Mouse (Mus musculus) intestine, embryonic 15.5 days (tissue): ENCODE results near the gene Gm14288. TPM values are rescaled to one million over a fixed set of nuclear protein-coding genes. Genes with fewer than 3 reads are reported as not detected.
"Not testable (repeated sequence)": the region's sequence is repeated elsewhere in the genome, so short reads cannot be mapped to it uniquely, and the experiment has no call there.

ENCODE experiments used
- ATAC-seq: fragments of 200-750 bp; cut with Nextera tagmentation; 2 replicates; pipeline ENCODE4 v1.8.0; 2017; ENCODE audit warnings: moderate TSS enrichment, moderate library complexity
- H3K27ac ChIP-seq: fragments of 300-500 bp; sonication (generic); 2 replicates; pipeline ENCODE4 v1.5.1; 2015; ENCODE audit warnings: mild to moderate bottlenecking, inconsistent platforms
- H3K27me3 ChIP-seq: fragments of 300-500 bp; sonication (generic); replicated peaks from 2 replicates; pipeline ENCODE4 v1.6.1; 2015; ENCODE audit warnings: inconsistent platforms
- H3K36me3 ChIP-seq: fragments of 300-500 bp; sonication (generic); 2 replicates; pipeline ENCODE4 v1.6.1; 2015; ENCODE audit warnings: inconsistent platforms
- H3K4me1 ChIP-seq: fragments of 300-500 bp; sonication (generic); replicated peaks from 2 replicates; pipeline ENCODE4 v1.6.1; 2015; ENCODE audit warnings: inconsistent platforms
- H3K4me2 ChIP-seq: fragments of 300-500 bp; sonication (generic); replicated peaks from 2 replicates; pipeline ENCODE4 v1.6.1; 2015; ENCODE audit warnings: mild to moderate bottlenecking, inconsistent platforms
- H3K4me3 ChIP-seq: fragments of 300-500 bp; sonication (generic); replicated peaks from 2 replicates; pipeline ENCODE4 v1.5.1; 2015; ENCODE audit warnings: inconsistent platforms
- H3K9ac ChIP-seq: fragments of 300-500 bp; sonication (generic); 2 replicates; pipeline ENCODE4 v1.6.1; 2015; ENCODE audit warnings: inconsistent platforms
- H3K9me3 ChIP-seq: fragments of 300-500 bp; sonication (generic); 2 replicates; pipeline ENCODE4 v1.6.1; 2016; ENCODE audit warnings: inconsistent platforms
- WGBS: fragments of 180-500 bp; shearing (Covaris S2); methylation state at CpG from one replicate; pipeline ENCODE4 v1.1.7; 2015; 5-methylcytosine and 5-hydroxymethylcytosine counted together
- polyA plus RNA-seq: library from polyadenylated mRNA; unstranded; fragments of >200 nt; fragmentation: Nextera tagmentation; extraction: Ambion mirVana; gene quantifications from 2 replicates; pipeline ENCODE4 v1.2.1, GENCODE M21; 2015

Gm14288 gene
- polyA plus RNA-seq = 1.3 and 3.5 TPM in 2 replicates

GRCm38 (mm10) chr2:175800993-175801392, at the start of gene Gm14288:
Gm14288 (minus strand) TSS chr2:175801093.
- H3K9me3 ChIP-seq, H3K9ac ChIP-seq, ATAC-seq, H3K4me1 ChIP-seq, H3K4me2 ChIP-seq, H3K27ac ChIP-seq, H3K27me3 ChIP-seq, H3K36me3 ChIP-seq, H3K4me3 ChIP-seq: not testable (repeated sequence)
- WGBS = no CpG with 5 or more reads among the region's 6 CpGs

- H3K27me3 ChIP-seq, H3K4me3 ChIP-seq, H3K4me2 ChIP-seq, H3K9ac ChIP-seq, H3K27ac ChIP-seq, ATAC-seq, H3K9me3 ChIP-seq, H3K4me1 ChIP-seq, H3K36me3 ChIP-seq: not testable (repeated sequence)
- WGBS = no CpG with 5 or more reads among the region's 2 CpGs
Observed at GRCm38 (mm10) chr2:175741237-175741636, 59.7 kb downstream of the Gm14288 start, which contains the start of gene Gm2007. Gm2007 (plus strand) TSS chr2:175741537.

Other genes with a start within 250 kb of the Gm14288 start
- not detected in 2 replicates for gene Gm11007, start 157.1 kb downstream of the Gm14288 start, polyA plus RNA-seq
- 31.8 and 32.8 TPM in 2 replicates for gene Zfp969, start 97.4 kb downstream of the Gm14288 start, polyA plus RNA-seq
- not detected in 2 replicates for gene Gm2007, start 59.6 kb downstream of the Gm14288 start, polyA plus RNA-seq
- 17.7 and 18.1 TPM in 2 replicates for gene Gm6710, start 68.1 kb upstream of the Gm14288 start, polyA plus RNA-seq
- 2.0 and 2.5 TPM in 2 replicates for gene Zfp966, start 130.0 kb upstream of the Gm14288 start, polyA plus RNA-seq
- 12.0 and 19.4 TPM in 2 replicates for gene Gm2026, start 164.2 kb upstream of the Gm14288 start, polyA plus RNA-seq